Mouse (Mus musculus) CH12.LX (cell line): ENCODE measurements around the gene Upf2. TPM values are rescaled to one million over a fixed set of nuclear protein-coding genes. Genes with fewer than 3 reads are reported as not detected.

Experiments
- DNase-seq: peaks from one replicate; pipeline ENCODE4 v3.0.0-alpha.2; 2013; ENCODE audit errors: extremely low read depth
- H3K27ac ChIP-seq: 2 replicates; pipeline ENCODE4 v1.5.1; 2012; ENCODE audit warnings: low read depth, mild to moderate bottlenecking, control low read depth, moderate library complexity; ENCODE audit not compliant: insufficient read depth
- H3K27me3 ChIP-seq: replicated peaks from 2 replicates; pipeline ENCODE3; 2012; ENCODE audit warnings: inconsistent platforms
- H3K36me3 ChIP-seq, 2 experiments: replicated peaks in 1 of 2; 2 replicates each; pipeline versions ENCODE3 to v1.6.1; 2012; ENCODE audit warnings: inconsistent platforms in 1 of 2, low read length in 1 of 2, mild to moderate bottlenecking in 1 of 2, mixed read lengths in 1 of 2, moderate library complexity in 1 of 2; ENCODE audit not compliant: control insufficient read depth in 1 of 2, insufficient read depth in 1 of 2
- H3K4me1 ChIP-seq, 2 experiments: 2 replicates each; pipeline ENCODE4 v1.6.1; 2012; ENCODE audit warnings: inconsistent platforms in 1 of 2, moderate library complexity in 1 of 2; ENCODE audit not compliant: insufficient read depth in 2 of 2, control insufficient read depth in 1 of 2
- H3K4me2 ChIP-seq: 2 replicates; pipeline ENCODE4 v1.6.1; 2012; ENCODE audit warnings: low read depth, mild to moderate bottlenecking, control low read depth; ENCODE audit not compliant: poor library complexity, insufficient read depth, severe bottlenecking
- H3K4me3 ChIP-seq, 3 experiments: fragments of 150-350 bp in 1 of 3; sonication (generic) in 1 of 3; replicated peaks in 1 of 3; 2 replicates each; pipeline versions ENCODE3 to v1.5.1; 2011 to 2012; ENCODE audit warnings: low read depth in 2 of 3, low read length in 2 of 3, mild to moderate bottlenecking in 2 of 3, moderate library complexity in 2 of 3, control low read depth in 1 of 3, improper control_type of control experiment in 1 of 3, inconsistent platforms in 1 of 3, mixed read lengths in 1 of 3; ENCODE audit not compliant: poor library complexity in 1 of 3
- H3K79me2 ChIP-seq: replicated peaks from 2 replicates; pipeline ENCODE4 v1.6.1; 2012; ENCODE audit warnings: mild to moderate bottlenecking, moderate library complexity; ENCODE audit not compliant: control insufficient read depth, poor library complexity, insufficient read depth, severe bottlenecking; ENCODE audit errors: extremely low read depth
- H3K9ac ChIP-seq: 2 replicates; pipeline ENCODE4 v1.6.1; 2012; ENCODE audit warnings: low read depth, mild to moderate bottlenecking, control low read depth, moderate library complexity; ENCODE audit not compliant: insufficient read depth
- H3K9me3 ChIP-seq: replicated peaks from 2 replicates; pipeline ENCODE3; 2012; ENCODE audit warnings: low read length, inconsistent platforms, mixed read lengths
- CHD1 ChIP-seq: IDR thresholded peaks from 2 replicates; pipeline ENCODE4 v1.6.1; 2012; ENCODE audit warnings: low read depth, low read length, improper control_type of control experiment, inconsistent platforms
- ELF1 ChIP-seq: IDR thresholded peaks from 2 replicates; pipeline ENCODE4 v1.6.1; 2014; ENCODE audit warnings: low read depth, mild to moderate bottlenecking, inconsistent platforms, low read length, improper control_type of control experiment
- ETS1 ChIP-seq: conservative IDR thresholded peaks from 2 replicates; pipeline ENCODE4 v1.6.1; 2012; ENCODE audit warnings: low read depth, mild to moderate bottlenecking, inconsistent platforms, low read length, improper control_type of control experiment, moderate library complexity
- HCFC1 ChIP-seq: IDR thresholded peaks from 2 replicates; pipeline ENCODE4 v1.6.1; 2012; ENCODE audit warnings: low read depth, mild to moderate bottlenecking, inconsistent platforms, low read length, improper control_type of control experiment
- IRF4 ChIP-seq: IDR thresholded peaks from 2 replicates; pipeline ENCODE4 v1.6.1; 2014; ENCODE audit warnings: low read depth, mild to moderate bottlenecking, inconsistent platforms, low read length, improper control_type of control experiment
- JUN ChIP-seq: IDR thresholded peaks from 2 replicates; pipeline ENCODE4 v1.6.1; 2011; ENCODE audit warnings: low read depth, mild to moderate bottlenecking, low read length, improper control_type of control experiment, moderate library complexity; ENCODE audit not compliant: insufficient read depth
- KAT2A ChIP-seq: IDR thresholded peaks from 2 replicates; pipeline ENCODE4 v1.6.1; 2012; ENCODE audit warnings: low read length, improper control_type of control experiment, inconsistent platforms; ENCODE audit not compliant: insufficient replicate concordance
- MAX ChIP-seq: IDR thresholded peaks from 2 replicates; pipeline ENCODE4 v1.6.1; 2011; ENCODE audit warnings: low read length, improper control_type of control experiment
- MYC ChIP-seq: IDR thresholded peaks from 2 replicates; pipeline ENCODE4 v1.6.1; 2011; ENCODE audit warnings: low read depth, mild to moderate bottlenecking, improper control_type of control experiment, low read length
- NELFE ChIP-seq: IDR thresholded peaks from 2 replicates; pipeline ENCODE4 v1.6.1; 2011; ENCODE audit warnings: low read depth, low read length, improper control_type of control experiment
- RCOR1 ChIP-seq: conservative IDR thresholded peaks from 2 replicates; pipeline ENCODE4 v1.6.1; 2012; ENCODE audit warnings: low read depth, mild to moderate bottlenecking, inconsistent platforms, low read length, improper control_type of control experiment
- TCF12 ChIP-seq: IDR thresholded peaks from 2 replicates; pipeline ENCODE4 v1.6.1; 2014; ENCODE audit warnings: low read depth, mild to moderate bottlenecking, inconsistent platforms, low read length, improper control_type of control experiment
- UBTF ChIP-seq: IDR thresholded peaks from 2 replicates; pipeline ENCODE4 v1.6.1; 2012; ENCODE audit warnings: low read depth, mild to moderate bottlenecking, inconsistent platforms, low read length, improper control_type of control experiment, moderate library complexity
- USF1 ChIP-seq: IDR thresholded peaks from 2 replicates; pipeline ENCODE4 v1.6.1; 2014; ENCODE audit warnings: low read depth, mild to moderate bottlenecking, inconsistent platforms, low read length, improper control_type of control experiment
- ZKSCAN1 ChIP-seq: IDR thresholded peaks from 2 replicates; pipeline ENCODE4 v1.6.1; 2012; ENCODE audit warnings: low read depth, inconsistent platforms, low read length, improper control_type of control experiment, borderline replicate concordance
- ZNF384 ChIP-seq: IDR thresholded peaks from 2 replicates; pipeline ENCODE4 v1.6.1; 2012; ENCODE audit warnings: low read depth, low read length, improper control_type of control experiment, inconsistent platforms
- dilution Hi-C: fragments of 300-500 bp; cut with MboI; formaldehyde crosslinking; loops from 2 replicates; pipeline ENCODE4 v1.14.3; 2020; ENCODE audit warnings: low sequenced_read_pairs; ENCODE audit not compliant: extremely low pct_unique_long_range_greater_than_20kb, extremely low pct_ligation_motif_present
- in situ Hi-C: fragments of 300-500 bp; cut with MboI; formaldehyde crosslinking; loops from 3 replicates; pipeline ENCODE4 v1.14.3; 2019; ENCODE audit warnings: low sequenced_read_pairs, low pct_ligation_motif_present, low pct_unique_long_range_greater_than_20kb, mixed read lengths
- polyA plus RNA-seq: library from polyadenylated mRNA; unstranded; fragments of >175 nt; gene quantifications from 2 replicates; pipeline ENCODE4 v1.2.1, GENCODE M21; 2012; ENCODE audit warnings: low read depth; ENCODE audit not compliant: insufficient read length
- total RNA-seq, 2 experiments: library from RNA; depleted of rRNA; stranded (reverse); fragments of 300-350 nt in 1 of 2; fragments of >200 nt in 1 of 2; gene quantifications; 2 replicates each; pipeline ENCODE4 v1.2.3; 2012 to 2014

Upf2 gene
- total and polyA plus RNA-seq, 3 experiments, result 9.3 to 27.0 (median 13.4) TPM

DNA sequence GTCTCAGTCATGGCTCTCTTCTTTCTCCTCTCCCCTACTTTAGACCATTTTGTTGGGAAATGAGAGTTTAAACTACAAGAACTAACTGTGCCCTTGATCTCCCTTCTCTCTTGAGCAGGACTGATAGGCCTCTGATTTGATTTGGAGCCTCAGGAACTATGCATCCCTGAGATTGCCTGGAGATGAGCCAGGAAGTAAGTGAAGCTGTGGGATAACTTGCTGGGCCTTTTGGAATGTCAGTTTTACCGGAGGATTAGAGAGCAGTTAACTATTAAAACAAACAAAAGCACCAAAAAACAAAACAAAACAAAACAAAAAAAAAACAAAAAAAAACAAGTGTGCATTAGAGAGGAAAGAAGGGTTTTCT, 124.2 kb downstream of the Upf2 start:
- DNase-seq, result no peak
- H3K4me3 ChIP-seq, result no peak overlapping the region
- H3K79me2 ChIP-seq, result no peaks in the 10 kb centered on the region
- dilution Hi-C loops, result no loop called here
- H3K4me1 ChIP-seq, result no peaks in the 10 kb centered on the region
- peaks cover 7% of the 10 kb centered on the region for H3K27me3 ChIP-seq
- in situ Hi-C loops, result no loop called here
- no peak for TF ChIP-seq ETS1
- TF ChIP-seq MAX, result no peak
- TF ChIP-seq ZNF384, result no peak
- no peak for TF ChIP-seq USF1
- no peak for TF ChIP-seq ZKSCAN1
- TF ChIP-seq IRF4, result no peak
- no peak for TF ChIP-seq UBTF
- no peak for TF ChIP-seq TCF12
- no peak overlapping the region for H3K27ac ChIP-seq
- no peak overlapping the region for H3K4me2 ChIP-seq
- H3K9me3 ChIP-seq, result no peaks in the 10 kb centered on the region
- no peaks in the 10 kb centered on the region for H3K36me3 ChIP-seq
- no peak overlapping the region for H3K9ac ChIP-seq

DNA sequence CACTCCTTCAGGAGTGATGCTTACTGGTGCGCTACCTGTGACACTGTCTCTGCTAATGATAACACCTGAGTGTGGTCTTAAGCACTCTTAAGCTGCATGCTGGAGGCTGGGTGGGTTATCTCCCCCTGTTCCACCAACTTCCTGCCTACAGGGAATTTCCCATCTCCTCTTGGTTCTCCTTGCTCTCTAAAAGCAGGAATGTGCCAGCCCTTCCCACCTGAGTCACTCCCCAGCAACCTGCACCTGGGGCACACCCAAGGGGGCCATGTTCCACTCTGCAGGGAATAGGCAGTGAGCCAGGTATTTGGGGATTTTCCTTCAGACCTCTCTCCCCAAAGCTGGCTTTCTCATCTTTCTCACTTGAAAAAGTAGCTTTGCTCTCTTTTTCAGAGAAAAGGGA, 128.8 kb downstream of the Upf2 start:
- Histone ChIP-seq H3K9me3 (no peaks in the 10 kb centered on the region), H3K9ac (no peak overlapping the region), H3K27me3 (peaks cover 37% of the 10 kb centered on the region), H3K27ac (no peak overlapping the region), H3K79me2 (no peaks in the 10 kb centered on the region), H3K4me3 (no peak overlapping the region), H3K4me2 (no peak overlapping the region), H3K4me1 (no peaks in the 10 kb centered on the region), H3K36me3 (no peaks in the 10 kb centered on the region)
- dilution Hi-C loops (no loop called here), in situ Hi-C loops (no loop called here)
- DNase-seq, result no peak
- no peak for TF ChIP-seq ELF1
- no peak for TF ChIP-seq KAT2A
- TF ChIP-seq JUN, result no peak
- no peak for TF ChIP-seq HCFC1
- TF ChIP-seq RCOR1, result no peak
- no peak for TF ChIP-seq USF1
- no peak for TF ChIP-seq MYC
- no peak for TF ChIP-seq ZNF384
- no peak for TF ChIP-seq NELFE
- no peak for TF ChIP-seq CHD1
- no peak for TF ChIP-seq ZKSCAN1
